Mouse (Mus musculus): ENCODE data around the gene Zzz3.

DNA sequence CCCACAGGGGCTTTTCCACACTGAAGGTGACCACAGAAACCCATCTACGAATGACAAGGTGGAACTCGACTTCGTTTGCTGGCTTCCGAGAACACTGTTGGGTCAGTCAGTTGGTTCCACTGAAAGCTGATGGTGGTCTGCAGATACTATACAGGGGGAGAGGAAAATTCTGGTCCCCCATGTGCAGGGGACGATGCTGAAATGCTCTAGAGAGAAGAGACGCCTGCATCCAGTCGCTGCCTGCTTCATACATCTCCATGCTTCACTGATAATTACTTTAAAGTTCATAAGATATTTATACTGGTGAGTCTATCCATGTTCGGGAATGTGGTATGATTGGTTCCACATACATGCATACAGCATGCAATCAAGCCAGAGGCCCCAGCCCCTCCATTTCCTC is 86.9 kb downstream of the Zzz3 start:
- TF ChIP-seq CTCF (IDR thresholded peaks at IDR 0.05) (no peak), EP300 (IDR thresholded peaks at IDR 0.05) (no peak)

All from lung, postnatal 0 days (tissue).